Mouse (Mus musculus) forebrain, embryonic 10.5 days (tissue): ENCODE measurements at regions not wholly inside any gene's neighbourhood (a gene's known extent, or its start where the extent isn't known, plus 50 kb on each side); places are given as distances from the start of the nearest gene placed in this dataset.

Experiments
- DNase-seq: peaks from one replicate; pipeline ENCODE4 v3.0.0-alpha.2; 2017; ENCODE audit warnings: low spot score; ENCODE audit errors: extremely low spot score
- H3K27ac ChIP-seq: fragments of 300-500 bp; sonication (generic); 2 replicates; pipeline ENCODE4 v1.5.1; 2016; ENCODE audit warnings: mild to moderate bottlenecking
- H3K27me3 ChIP-seq: fragments of 300-500 bp; sonication (generic); 2 replicates; pipeline ENCODE4 v1.6.1; 2016; ENCODE audit warnings: mild to moderate bottlenecking; ENCODE audit not compliant: poor library complexity, severe bottlenecking
- H3K36me3 ChIP-seq: fragments of 300-500 bp; sonication (generic); replicated peaks from 2 replicates; pipeline ENCODE4 v1.6.1; 2016; ENCODE audit warnings: mild to moderate bottlenecking, moderate library complexity
- H3K4me1 ChIP-seq: fragments of 300-500 bp; sonication (generic); 2 replicates; pipeline ENCODE4 v1.6.1; 2016
- H3K4me3 ChIP-seq: fragments of 300-500 bp; sonication (generic); 2 replicates; pipeline ENCODE4 v1.5.1; 2016; ENCODE audit warnings: mild to moderate bottlenecking, moderate library complexity
- H3K9me3 ChIP-seq: fragments of 300-500 bp; sonication (generic); 2 replicates; pipeline ENCODE4 v1.6.1; 2016; ENCODE audit warnings: mild to moderate bottlenecking, moderate library complexity
- WGBS: fragments of 180-500 bp; shearing (Covaris S2); methylation state at CpG from one replicate; pipeline ENCODE4 v1.1.7; 2016; 5-methylcytosine and 5-hydroxymethylcytosine counted together

DNA sequence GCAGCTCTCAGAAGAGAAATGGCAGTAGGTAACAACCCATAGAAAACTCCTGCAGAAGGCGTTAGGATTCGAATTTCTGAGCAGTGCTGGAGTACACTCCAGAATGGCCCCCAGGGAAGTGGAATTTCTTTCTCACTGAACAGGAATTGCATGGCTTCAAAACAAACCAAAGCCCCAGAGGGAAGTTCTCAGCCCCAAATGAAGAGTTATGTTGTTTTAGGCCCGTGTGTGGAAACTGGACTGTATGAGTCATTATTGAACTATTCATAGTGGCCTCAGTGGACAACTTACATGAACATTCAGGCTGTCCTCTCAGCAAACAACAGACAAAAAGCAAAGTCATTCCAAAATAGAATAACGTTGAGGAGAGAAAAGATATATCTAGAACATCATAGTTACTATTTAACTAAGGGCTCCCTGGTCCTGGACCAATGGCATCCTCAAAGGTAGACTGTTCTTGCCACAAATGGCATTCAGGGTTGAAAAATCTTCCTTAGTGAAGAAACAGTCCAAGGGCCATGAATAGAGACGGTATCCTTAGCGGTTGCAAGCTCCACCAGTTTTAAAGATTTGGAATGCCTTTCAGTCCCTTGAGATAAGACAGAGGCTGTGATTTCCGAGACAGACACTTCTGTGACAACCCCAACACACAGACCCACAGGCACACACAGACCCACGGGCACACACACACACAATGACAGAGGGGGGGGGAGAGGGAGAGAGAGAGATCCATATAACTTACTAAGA, 235.0 kb upstream of the Nt5e start:
- Histone ChIP-seq H3K36me3 (no peaks in the 10 kb centered on the region), H3K27me3 (no peaks in the 10 kb centered on the region), H3K9me3 (no peaks in the 10 kb centered on the region), H3K4me3 (no peak overlapping the region), H3K4me1 (no peaks in the 10 kb centered on the region), H3K27ac (no peak overlapping the region)
- 81% methylated on average over 8 of the region's 8 CpGs for WGBS
- no peak for DNase-seq

DNA sequence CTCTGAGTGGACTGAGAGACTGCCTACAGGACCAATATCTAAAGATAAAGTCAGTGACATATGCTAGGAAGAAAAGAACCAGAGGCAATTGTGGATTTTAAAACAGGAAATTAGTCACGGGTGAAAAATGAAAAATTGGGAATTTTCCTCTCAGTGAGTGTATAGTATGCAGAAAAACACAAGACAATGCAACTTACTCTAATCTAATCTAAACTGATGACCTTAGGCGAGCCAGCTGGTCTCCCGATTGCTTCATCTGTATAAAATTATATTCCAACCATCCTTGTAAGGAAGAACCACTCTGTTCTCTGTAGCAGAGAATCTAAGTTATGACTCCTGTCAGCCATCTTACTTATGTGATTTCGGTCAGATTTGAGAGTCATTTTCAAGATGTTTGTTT, 234.4 kb upstream of the Nt5e start:
- no peak overlapping the region for H3K4me3 ChIP-seq
- no peaks in the 10 kb centered on the region for H3K27me3 ChIP-seq
- WGBS, result 89% methylated on average over 4 of the region's 4 CpGs
- no peak overlapping the region for H3K27ac ChIP-seq
- no peaks in the 10 kb centered on the region for H3K36me3 ChIP-seq
- DNase-seq, result no peak
- no peaks in the 10 kb centered on the region for H3K4me1 ChIP-seq
- H3K9me3 ChIP-seq, result no peaks in the 10 kb centered on the region

DNA sequence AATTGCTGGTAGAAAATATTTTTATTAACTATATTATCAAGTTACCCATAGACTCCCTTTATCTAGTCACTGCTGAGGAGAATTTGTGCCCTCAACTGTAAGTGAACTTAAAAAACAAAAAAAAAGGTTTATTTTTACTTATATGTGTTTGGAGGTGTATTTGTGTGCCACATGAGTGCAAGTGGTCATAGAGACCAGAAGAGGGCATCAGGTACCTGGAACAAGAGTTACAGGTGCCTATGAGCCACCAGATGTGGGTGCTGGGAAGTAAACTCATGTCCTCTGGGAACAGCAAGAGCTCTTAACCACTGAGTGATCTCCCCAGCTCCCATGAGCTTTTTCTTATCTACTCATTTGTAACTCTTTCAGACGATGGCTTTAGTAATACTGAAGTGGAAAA, 213.9 kb upstream of the Nt5e start:
- Histone ChIP-seq H3K27me3 (no peaks in the 10 kb centered on the region), H3K4me1 (no peaks in the 10 kb centered on the region), H3K4me3 (no peak overlapping the region), H3K36me3 (no peaks in the 10 kb centered on the region), H3K9me3 (no peaks in the 10 kb centered on the region), H3K27ac (no peak overlapping the region)
- no peak for DNase-seq
- WGBS, result 52% methylated on average over 1 of the region's 1 CpGs

DNA sequence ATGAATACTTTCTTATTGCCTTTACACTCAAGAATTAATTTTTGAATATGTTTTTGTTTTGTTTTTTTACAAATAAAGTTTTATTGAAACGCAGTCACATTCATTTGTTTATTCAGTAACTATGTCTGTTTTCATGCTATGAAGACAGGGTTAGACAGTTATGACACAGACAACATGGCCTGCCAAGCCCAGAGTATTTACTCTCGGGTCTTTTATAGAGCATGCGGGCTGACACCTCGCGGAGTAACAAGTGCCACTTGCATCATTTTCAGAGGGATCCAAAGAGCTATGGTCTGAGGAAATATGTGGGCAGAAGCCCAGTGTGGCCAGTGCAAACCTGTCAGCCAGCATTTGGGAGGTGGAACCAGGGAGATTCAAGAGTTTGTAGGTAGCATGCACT, 206.5 kb upstream of the Nt5e start:
- Histone ChIP-seq H3K9me3 (no peaks in the 10 kb centered on the region), H3K4me3 (no peak overlapping the region), H3K27me3 (no peaks in the 10 kb centered on the region), H3K36me3 (no peaks in the 10 kb centered on the region), H3K27ac (no peak overlapping the region), H3K4me1 (no peaks in the 10 kb centered on the region)
- WGBS, result 93% methylated on average over 5 of the region's 5 CpGs
- DNase-seq, result no peak

DNA sequence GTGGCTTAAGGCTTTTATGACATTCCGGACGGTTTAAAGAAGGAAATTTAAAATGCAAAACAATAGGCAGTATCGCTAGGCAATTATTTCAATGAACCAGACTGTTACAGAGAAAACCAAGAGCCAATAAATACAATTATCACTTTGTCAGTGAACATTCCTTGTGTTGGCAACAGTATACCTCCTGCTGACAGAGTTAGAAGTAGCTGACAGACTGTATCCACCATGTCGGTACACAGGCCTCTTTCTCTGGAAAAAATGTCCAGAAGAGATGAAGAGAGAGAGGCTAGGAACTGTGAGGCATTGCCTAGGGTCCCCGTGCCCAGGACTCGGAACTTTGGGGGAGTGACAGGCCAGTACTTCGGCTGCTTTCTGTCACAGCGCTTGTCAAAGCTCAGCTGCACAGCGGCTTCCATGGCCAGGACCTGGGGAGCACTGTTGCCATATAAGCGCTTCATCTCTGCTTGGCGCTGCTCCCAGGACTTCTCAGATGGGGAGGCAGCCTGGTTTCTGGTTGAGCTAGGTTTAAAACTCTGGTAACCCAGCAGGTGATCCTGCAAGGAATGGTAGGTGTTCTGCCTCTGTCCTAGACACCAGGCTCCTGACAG, 205.9 kb upstream of the Nt5e start:
- Histone ChIP-seq H3K9me3 (no peaks in the 10 kb centered on the region), H3K27me3 (no peaks in the 10 kb centered on the region), H3K4me1 (no peaks in the 10 kb centered on the region), H3K36me3 (no peaks in the 10 kb centered on the region), H3K4me3 (no peak overlapping the region), H3K27ac (no peak overlapping the region)
- DNase-seq, result no peak
- WGBS, result 86% methylated on average over 11 of the region's 11 CpGs

DNA sequence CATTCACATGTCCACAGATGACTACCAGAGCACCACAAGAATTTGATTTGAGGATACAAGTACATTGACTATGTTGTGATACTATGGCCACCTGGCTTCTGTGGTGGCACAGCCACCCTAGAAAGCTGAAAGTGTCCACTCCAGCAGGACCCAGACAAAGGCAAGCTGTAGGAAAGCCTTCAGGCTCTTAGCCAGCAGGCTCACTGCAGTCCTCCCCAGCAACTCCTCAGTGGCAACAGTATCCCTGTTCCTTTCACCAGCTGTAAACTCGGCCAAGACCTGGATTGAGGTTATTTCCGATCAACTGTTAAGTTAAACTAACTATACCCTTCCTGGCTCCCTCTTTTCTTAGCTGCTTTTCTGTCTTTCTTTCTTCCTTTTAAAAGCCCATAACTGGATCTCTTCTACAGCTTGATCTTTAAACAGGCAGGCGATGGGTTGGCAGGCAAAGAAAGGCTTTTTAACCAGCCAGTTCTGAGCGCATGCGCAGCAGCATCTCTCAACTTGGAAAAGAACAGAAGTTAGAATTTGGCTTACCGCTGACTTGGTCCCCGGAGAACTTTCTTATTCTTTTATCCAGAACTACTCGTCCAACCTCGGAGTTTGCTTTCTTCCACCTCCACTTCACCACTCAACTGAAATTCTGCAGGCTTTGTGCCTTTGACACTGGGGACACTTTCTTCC, 202.5 kb upstream of the Nt5e start:
- 92% methylated on average over 9 of the region's 9 CpGs for WGBS
- DNase-seq, result no peak
- Histone ChIP-seq H3K9me3 (no peaks in the 10 kb centered on the region), H3K36me3 (no peaks in the 10 kb centered on the region), H3K27me3 (no peaks in the 10 kb centered on the region), H3K27ac (no peak overlapping the region), H3K4me1 (no peaks in the 10 kb centered on the region), H3K4me3 (no peak overlapping the region)

DNA sequence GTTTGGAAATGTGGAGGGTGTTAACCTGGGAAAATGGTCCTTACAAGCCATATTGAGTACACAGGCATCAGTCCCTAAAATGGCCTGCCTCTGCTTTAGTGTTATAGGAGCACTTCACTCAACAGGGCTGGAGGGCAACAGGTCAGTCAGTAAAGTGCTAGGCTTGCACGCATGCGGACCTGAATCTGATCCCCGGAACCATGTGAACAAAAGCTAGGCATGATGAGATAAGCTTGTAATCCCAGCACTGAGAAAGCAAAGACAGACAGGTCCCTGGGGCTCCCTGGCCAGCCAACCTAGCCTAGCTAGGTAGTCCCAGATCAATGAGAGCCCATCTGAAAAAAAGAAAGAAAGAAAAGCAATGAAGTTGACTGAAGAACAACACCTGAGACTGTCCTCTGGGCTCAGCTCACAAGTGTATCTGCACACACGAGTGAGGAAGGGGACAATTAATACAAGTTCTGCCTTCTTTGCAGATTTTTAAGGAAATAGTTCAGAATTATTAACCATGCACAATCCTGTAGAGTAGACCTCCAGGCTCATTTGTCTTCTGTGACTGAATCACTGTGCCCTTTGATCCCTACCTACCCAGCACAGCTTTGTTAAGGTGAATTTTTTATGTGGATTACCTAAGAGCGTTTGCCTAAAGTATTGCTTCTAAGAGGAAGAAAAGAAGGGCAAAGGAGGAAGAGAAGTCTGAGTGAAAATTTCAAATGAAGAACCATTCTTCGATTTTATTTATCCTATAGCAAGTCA, 163.8 kb upstream of the Nt5e start:
- no peaks in the 10 kb centered on the region for H3K4me1 ChIP-seq
- H3K4me3 ChIP-seq, result no peak overlapping the region
- WGBS, result 79% methylated on average over 6 of the region's 6 CpGs
- no peaks in the 10 kb centered on the region for H3K9me3 ChIP-seq
- DNase-seq, result no peak
- no peak overlapping the region for H3K27ac ChIP-seq
- no peaks in the 10 kb centered on the region for H3K36me3 ChIP-seq
- no peaks in the 10 kb centered on the region for H3K27me3 ChIP-seq

DNA sequence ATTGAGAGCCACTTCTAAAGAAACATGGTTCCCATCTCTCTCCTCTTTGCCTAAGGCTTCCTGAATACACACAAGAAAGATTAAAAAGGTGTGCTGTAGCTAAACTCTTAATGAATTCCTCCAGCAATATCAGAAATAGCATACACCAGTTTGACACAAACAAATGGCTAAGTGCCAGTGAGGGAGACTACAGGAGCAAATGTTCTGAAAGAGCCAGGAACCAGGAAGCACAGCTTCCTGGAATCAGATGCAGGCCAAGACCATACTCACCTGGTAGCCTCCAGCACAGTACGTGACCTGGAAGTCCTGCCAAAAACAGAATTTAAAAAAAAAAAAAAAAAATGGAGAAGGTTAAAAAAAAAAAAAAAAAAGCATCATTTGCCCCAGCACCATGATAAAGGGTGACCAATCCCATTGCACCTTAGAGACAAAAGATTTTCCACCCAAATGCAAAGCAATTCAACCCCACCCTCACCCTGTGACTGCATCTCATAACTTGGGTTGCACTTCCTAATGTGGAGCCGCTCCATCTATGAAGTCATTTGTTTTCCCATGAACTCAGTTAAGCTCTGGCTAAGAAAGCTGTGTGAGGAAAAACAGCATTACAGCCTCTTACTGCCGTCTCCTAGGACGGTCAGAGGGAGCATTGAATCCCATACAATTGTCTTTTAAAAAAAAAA, 149.3 kb upstream of the Nt5e start:
- 75% methylated on average over 4 of the region's 4 CpGs for WGBS
- DNase-seq, result no peak

DNA sequence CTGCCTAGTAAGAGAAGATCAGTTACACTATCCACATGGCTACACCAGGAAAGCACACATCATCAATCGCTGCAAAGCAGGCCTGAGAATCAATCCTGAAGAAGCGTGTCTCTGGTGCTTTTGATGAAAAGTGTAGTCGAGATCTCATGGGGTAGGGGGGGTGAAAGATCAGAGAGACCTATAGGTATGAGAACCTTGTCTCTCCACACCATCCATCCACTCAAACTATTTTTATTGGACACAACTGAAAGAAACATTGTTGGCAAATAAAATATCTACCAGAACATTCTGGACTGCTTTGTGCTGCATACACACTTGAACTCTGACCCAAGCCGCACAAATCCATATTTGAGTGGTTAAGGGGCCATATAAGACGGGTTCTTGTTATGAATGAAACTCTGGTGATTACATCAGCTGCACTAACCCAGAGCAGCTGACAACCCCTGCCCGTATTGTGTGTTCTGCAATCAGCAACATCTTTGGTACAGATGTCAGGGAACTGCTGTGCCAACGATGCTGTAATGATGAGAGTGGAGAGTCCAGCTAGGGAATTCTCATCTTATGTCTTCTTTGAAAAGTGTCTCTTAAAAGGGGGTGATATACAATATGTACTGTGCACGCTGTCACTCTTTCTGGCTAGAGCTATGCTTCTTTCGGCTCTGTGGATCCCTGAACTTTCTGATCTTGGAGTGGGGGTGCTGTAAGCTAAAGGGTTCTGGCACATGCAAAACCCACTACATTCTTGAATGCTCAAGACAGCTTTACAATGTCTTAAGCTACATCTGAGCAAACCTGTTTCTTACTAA, 145.6 kb upstream of the Nt5e start:
- 85% methylated on average over 9 of the region's 9 CpGs for WGBS
- no peaks in the 10 kb centered on the region for H3K27me3 ChIP-seq
- no peaks in the 10 kb centered on the region for H3K36me3 ChIP-seq
- no peaks in the 10 kb centered on the region for H3K4me1 ChIP-seq
- H3K4me3 ChIP-seq, result no peak overlapping the region
- no peak for DNase-seq
- H3K27ac ChIP-seq, result no peak overlapping the region
- H3K9me3 ChIP-seq, result no peaks in the 10 kb centered on the region

More for the DNA sequence above, 149.3 kb upstream of the Nt5e start:
- no peaks in the 10 kb centered on the region for H3K27me3 ChIP-seq
- no peak overlapping the region for H3K4me3 ChIP-seq
- H3K4me1 ChIP-seq, result no peaks in the 10 kb centered on the region
- no peak overlapping the region for H3K27ac ChIP-seq
- H3K9me3 ChIP-seq, result no peaks in the 10 kb centered on the region
- H3K36me3 ChIP-seq, result no peaks in the 10 kb centered on the region

DNA sequence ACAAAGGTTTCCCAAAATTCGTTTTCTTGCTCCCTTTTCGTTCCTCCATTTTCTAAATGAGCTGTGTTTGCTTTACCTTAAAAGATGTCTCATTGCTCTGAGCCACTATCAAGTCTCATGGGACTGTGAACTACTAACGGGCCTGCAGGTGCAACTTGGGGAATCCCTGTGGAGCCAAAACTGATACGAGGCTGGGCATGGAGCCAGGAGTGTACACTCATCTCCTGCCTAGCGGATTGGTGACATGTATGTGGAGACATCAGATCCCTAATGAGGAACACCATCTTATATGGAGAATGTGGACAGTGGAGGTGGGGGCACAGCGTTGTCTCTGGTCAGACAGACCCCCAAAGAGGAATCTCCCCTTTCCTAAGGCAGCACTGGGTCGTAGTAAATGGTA, 119.6 kb upstream of the Nt5e start:
- Histone ChIP-seq H3K36me3 (no peaks in the 10 kb centered on the region), H3K27me3 (no peaks in the 10 kb centered on the region), H3K9me3 (no peaks in the 10 kb centered on the region), H3K27ac (no peak overlapping the region), H3K4me3 (no peak overlapping the region), H3K4me1 (no peaks in the 10 kb centered on the region)
- no peak for DNase-seq
- WGBS, result 81% methylated on average over 7 of the region's 7 CpGs

DNA sequence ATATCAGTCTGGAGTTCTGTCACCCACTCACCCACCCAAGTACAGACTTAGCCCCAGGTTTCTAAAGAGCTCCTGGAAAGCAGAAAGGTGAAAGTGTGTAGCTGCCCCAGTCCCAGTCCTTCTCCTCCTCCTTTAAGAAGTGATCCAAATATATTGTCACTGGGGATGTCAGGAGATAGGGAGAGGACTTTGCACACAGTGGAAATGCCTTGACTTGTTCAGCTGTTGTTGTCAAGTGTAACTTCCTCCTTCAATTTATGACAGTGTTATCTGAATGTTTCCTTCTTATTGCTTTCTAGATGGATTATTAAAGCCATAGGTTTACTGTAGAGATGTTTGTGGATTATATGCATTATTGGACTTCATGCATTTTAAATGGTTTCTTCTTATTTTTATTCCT, 119.0 kb upstream of the Nt5e start:
- Histone ChIP-seq H3K9me3 (no peaks in the 10 kb centered on the region), H3K27ac (no peak overlapping the region), H3K36me3 (no peaks in the 10 kb centered on the region), H3K4me1 (no peaks in the 10 kb centered on the region), H3K4me3 (no peak overlapping the region), H3K27me3 (no peaks in the 10 kb centered on the region)
- no peak for DNase-seq

DNA sequence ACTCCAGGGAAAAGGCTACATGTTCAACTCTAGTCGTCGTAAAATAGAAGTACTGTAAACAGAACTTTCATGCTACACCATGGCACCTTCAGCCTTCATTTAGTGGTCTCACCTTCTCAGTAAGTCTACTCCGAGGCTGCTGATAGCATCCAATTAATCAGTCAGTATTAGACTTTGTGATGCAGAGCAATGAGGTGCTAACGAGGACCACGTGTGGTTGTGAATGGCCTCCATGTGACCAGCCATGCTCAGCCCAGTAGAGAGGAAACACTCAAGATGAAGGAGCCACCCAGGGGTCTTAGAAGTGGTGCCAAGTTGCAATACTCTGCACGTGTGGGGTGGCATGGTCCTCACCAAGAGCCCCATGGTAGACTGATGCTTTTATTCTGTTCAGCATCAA, 112.2 kb upstream of the Nt5e start:
- Histone ChIP-seq H3K9me3 (no peaks in the 10 kb centered on the region), H3K36me3 (no peaks in the 10 kb centered on the region), H3K4me3 (no peak overlapping the region), H3K27me3 (no peaks in the 10 kb centered on the region), H3K4me1 (no peaks in the 10 kb centered on the region), H3K27ac (no peak overlapping the region)
- DNase-seq, result no peak
- 79% methylated on average over 6 of the region's 6 CpGs for WGBS
